Comparison of ENCODE assay signal across 15 mouse cellular contexts in the genomic region with DNA sequence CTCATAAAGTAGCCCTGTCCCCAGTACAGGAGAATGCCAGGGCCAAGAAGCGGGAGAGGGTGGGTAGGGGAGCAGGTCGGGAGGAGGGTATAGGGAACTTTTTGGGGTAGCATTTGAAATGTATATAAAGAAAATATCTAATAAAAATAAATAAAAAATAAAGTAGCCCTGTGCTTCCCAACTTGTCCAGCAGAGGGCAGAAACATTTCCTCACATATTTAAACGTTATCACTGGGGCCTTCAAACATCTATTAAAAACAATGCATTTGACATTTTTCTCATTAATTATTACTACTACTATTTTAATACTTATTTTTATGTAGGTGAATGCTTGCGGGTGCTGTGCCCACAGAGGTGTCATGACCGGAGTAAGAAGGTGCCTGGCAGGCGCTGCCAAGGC. TPM values are rescaled to one million over a fixed set of nuclear protein-coding genes. Genes with fewer than 3 reads are reported as not detected.
DNase-seq lines count a peak whose midpoint lies in the region; ATAC-seq and TF ChIP-seq lines count a peak whose summit lies in the region.
"Had no signal": no experiment of that assay in that cellular context is flagged by ENCODE, and none has a peak within 500 bp of the region (broad histone marks: within the 10 kb centered on the region; RNA-seq: fewer than 3 reads in every experiment).

No protein-coding gene starts in this region.

- no peak overlapping the region for H3K4me2 ChIP-seq in kidney, embryonic 16.5 days (replicated peaks; ENCODE audit: low read depth, low read length)
- no peak overlapping the region for H3K4me2 ChIP-seq in midbrain, embryonic 14.5 days (ENCODE audit: low read length)
- H3K4me2 ChIP-seq: forebrain, embryonic 13.5 days; liver, embryonic 13.5 days; midbrain, embryonic 12.5 days had no signal

- no peaks in the 10 kb centered on the region for H3K9me3 ChIP-seq in kidney, embryonic 16.5 days (ENCODE audit: low read length)
- no peaks in the 10 kb centered on the region for H3K9me3 ChIP-seq in midbrain, embryonic 14.5 days (ENCODE audit: control insufficient read depth, low read length)
- no peaks in the 10 kb centered on the region for H3K9me3 ChIP-seq in midbrain, embryonic 10.5 days (replicated peaks)
- H3K9me3 ChIP-seq: forebrain, embryonic 13.5 days; liver, embryonic 13.5 days; midbrain, embryonic 12.5 days had no signal

- no peak for ATAC-seq in kidney, embryonic 16.5 days (ENCODE audit: low FRiP score, low TSS enrichment)
- no peak for ATAC-seq in midbrain, embryonic 14.5 days (ENCODE audit: low FRiP score, low TSS enrichment)

- no peaks in the 10 kb centered on the region for H3K27me3 ChIP-seq in kidney, embryonic 16.5 days (ENCODE audit: insufficient read depth, low read length)
- H3K27me3 ChIP-seq in midbrain, embryonic 14.5 days (ENCODE audit: control insufficient read depth, insufficient read depth, low read length): no peaks in the 10 kb centered on the region; the same call in 1 of the 2 replicates
- H3K27me3 ChIP-seq in midbrain, embryonic 10.5 days (ENCODE audit: low read depth, poor library complexity, severe bottlenecking): peaks cover 5% of the 10 kb centered on the region; the same call in 1 of the 2 replicates
- no peaks in the 10 kb centered on the region for H3K27me3 ChIP-seq in thymus, adult 2 months (ENCODE audit: control insufficient read depth, insufficient read depth, low read length)

- TF ChIP-seq POLR2A in thymus, adult 2 months (IDR thresholded peaks at IDR 0.05; ENCODE audit: control insufficient read depth, extremely low read depth, insufficient read depth, low read length, poor library complexity): no peak

- H3K4me1 ChIP-seq in kidney, embryonic 16.5 days (ENCODE audit: insufficient read depth, low read length): peaks cover 12% of the 10 kb centered on the region
- peaks cover 13% of the 10 kb centered on the region; the same call in 1 of the 2 replicates for H3K4me1 ChIP-seq in midbrain, embryonic 14.5 days (ENCODE audit: control insufficient read depth, insufficient read depth, low read length)
- peaks cover 18% of the 10 kb centered on the region for H3K4me1 ChIP-seq in midbrain, embryonic 10.5 days
- peaks cover 7% of the 10 kb centered on the region; the same call in 1 of the 2 replicates for H3K4me1 ChIP-seq in thymus, adult 2 months (replicated peaks; ENCODE audit: control insufficient read depth, insufficient read depth, low read length)

- 52% methylated on average over 6 of the region's 6 CpGs for WGBS in kidney, embryonic 16.5 days
- WGBS in midbrain, embryonic 14.5 days: 54% methylated on average over 6 of the region's 6 CpGs
- 57% methylated on average over 6 of the region's 6 CpGs for WGBS in midbrain, embryonic 10.5 days
- whole genome bisulfite sequencing in thymus, adult 2 months: 60% methylated on average over 6 of the region's 6 CpGs

- no peak overlapping the region for H3K9ac ChIP-seq in kidney, embryonic 16.5 days (replicated peaks; ENCODE audit: low read length)
- H3K9ac ChIP-seq in midbrain, embryonic 14.5 days (replicated peaks; ENCODE audit: low read length): no peak overlapping the region
- H3K9ac ChIP-seq: forebrain, embryonic 13.5 days; liver, embryonic 13.5 days; midbrain, embryonic 12.5 days had no signal

- no peak overlapping the region for H3K4me3 ChIP-seq in kidney, embryonic 16.5 days (ENCODE audit: low read length)
- H3K4me3 ChIP-seq in midbrain, embryonic 14.5 days (replicated peaks; ENCODE audit: low read depth, low read length): no peak overlapping the region
- H3K4me3 ChIP-seq in midbrain, embryonic 10.5 days: no peak overlapping the region
- no peak overlapping the region for H3K4me3 ChIP-seq in thymus, adult 2 months (ENCODE audit: control insufficient read depth, insufficient read depth, low read length)
- H3K4me3 ChIP-seq: forebrain, embryonic 13.5 days; midbrain, embryonic 12.5 days had no signal

- TF ChIP-seq CTCF in thymus, adult 2 months (IDR thresholded peaks at IDR 0.05; ENCODE audit: borderline replicate concordance, control insufficient read depth, extremely low read depth, insufficient read depth, low read length, poor library complexity): no peak

- H3K36me3 ChIP-seq in kidney, embryonic 16.5 days (ENCODE audit: insufficient read depth, low read length): peaks cover 6% of the 10 kb centered on the region; the same call in 1 of the 2 replicates
- peaks cover 16% of the 10 kb centered on the region for H3K36me3 ChIP-seq in midbrain, embryonic 14.5 days (ENCODE audit: control insufficient read depth, insufficient read depth, low read length)
- peaks cover 17% of the 10 kb centered on the region for H3K36me3 ChIP-seq in midbrain, embryonic 10.5 days
- no peaks in the 10 kb centered on the region for H3K36me3 ChIP-seq in thymus, adult 2 months (ENCODE audit: control insufficient read depth, insufficient read depth, low read length)

- peak; percentile 54 for DNase-seq in cerebellum, adult 9-10 months
- no peak for DNase-seq in cerebellum, postnatal 4 days (ENCODE audit: low spot score in 2 of 2)
- DNase-seq in kidney, adult 18-20 months: peak; percentile 19
- DNase-seq in midbrain, embryonic 14.5 days: peak; percentile 53
- DNase-seq in midbrain, embryonic 10.5 days (ENCODE audit: low spot score): no peak
- no peak for DNase-seq in right cerebral cortex, postnatal 10 days (ENCODE audit: low spot score in 2 of 2)
- no peak for DNase-seq in thymus, adult 2 months
- DNase-seq: liver, embryonic 13.5 days; thymus, adult 18-20 months had no signal

- no peak overlapping the region for H3K27ac ChIP-seq in kidney, embryonic 16.5 days (ENCODE audit: low read length)
- no peak overlapping the region for H3K27ac ChIP-seq in midbrain, embryonic 14.5 days (replicated peaks; ENCODE audit: low read depth, low read length)
- no peak overlapping the region for H3K27ac ChIP-seq in midbrain, embryonic 10.5 days (replicated peaks)
- no peak overlapping the region for H3K27ac ChIP-seq in thymus, adult 2 months (ENCODE audit: control insufficient read depth, insufficient read depth, low read length)
- H3K27ac ChIP-seq: forebrain, embryonic 13.5 days; liver, embryonic 13.5 days; midbrain, embryonic 12.5 days had no signal

RNA-seq across cellular contexts. Expression of a gene that starts 1.9 kb away (rescaled TPM):
- polyA plus RNA-seq in kidney, embryonic 16.5 days (2015; fragmentation: Nextera tagmentation; extraction: Ambion mirVana): 40.1 and 40.5 TPM in 2 replicates
- polyA plus RNA-seq in midbrain, embryonic 14.5 days (2014; fragmentation: Nextera tagmentation; extraction: Ambion mirVana): 21.9 and 30.9 TPM in 2 replicates
- 45.2 and 46.0 TPM in 2 replicates for polyA plus RNA-seq in midbrain, embryonic 10.5 days (2016; fragmentation: Nextera tagmentation; extraction: Ambion mirVana)
- polyA plus RNA-seq in thymus, adult 2 months (2012; rRNA removed): 65.6 and 74.4 TPM in 2 replicates

RNA-seq across cellular contexts. Expression of a gene that starts 14.7 kb away (rescaled TPM):
- polyA plus RNA-seq in kidney, embryonic 16.5 days (2015; fragmentation: Nextera tagmentation; extraction: Ambion mirVana): not detected in 2 replicates
- not detected in 2 replicates for polyA plus RNA-seq in midbrain, embryonic 14.5 days (2014; fragmentation: Nextera tagmentation; extraction: Ambion mirVana)
- not detected in 2 replicates for polyA plus RNA-seq in midbrain, embryonic 10.5 days (2016; fragmentation: Nextera tagmentation; extraction: Ambion mirVana)
- polyA plus RNA-seq in thymus, adult 2 months (2012; rRNA removed): not detected in 2 replicates
- polyA plus RNA-seq: cortical plate, adult 2 months; forebrain, embryonic 13.5 days; intestine, embryonic 14.5 days; liver, embryonic 13.5 days; midbrain, embryonic 12.5 days; small intestine, adult 2 months had no signal

RNA-seq across cellular contexts. Expression of a gene that starts 18.0 kb away (rescaled TPM):
- polyA plus RNA-seq in kidney, embryonic 16.5 days (2015; fragmentation: Nextera tagmentation; extraction: Ambion mirVana): 0.23 and 0.50 TPM in 2 replicates
- polyA plus RNA-seq in midbrain, embryonic 14.5 days (2014; fragmentation: Nextera tagmentation; extraction: Ambion mirVana): 0.38 TPM in 1 of 2 replicates, not detected in the other
- 0.11 TPM in 1 of 2 replicates, not detected in the other for polyA plus RNA-seq in midbrain, embryonic 10.5 days (2016; fragmentation: Nextera tagmentation; extraction: Ambion mirVana)
- 0.10 TPM in 1 of 2 replicates, not detected in the other for polyA plus RNA-seq in thymus, adult 2 months (2012; rRNA removed)
- polyA plus RNA-seq: forebrain, embryonic 13.5 days; liver, embryonic 13.5 days; midbrain, embryonic 12.5 days; small intestine, adult 2 months had no signal

RNA-seq across cellular contexts. Expression of a gene that starts 26.5 kb away (rescaled TPM):
- 11.4 and 13.6 TPM in 2 replicates for polyA plus RNA-seq in kidney, embryonic 16.5 days (2015; fragmentation: Nextera tagmentation; extraction: Ambion mirVana)
- 14.4 and 15.2 TPM in 2 replicates for polyA plus RNA-seq in midbrain, embryonic 14.5 days (2014; fragmentation: Nextera tagmentation; extraction: Ambion mirVana)
- polyA plus RNA-seq in midbrain, embryonic 10.5 days (2016; fragmentation: Nextera tagmentation; extraction: Ambion mirVana): 17.4 and 17.7 TPM in 2 replicates
- polyA plus RNA-seq in thymus, adult 2 months (2012; rRNA removed): 50.3 and 78.1 TPM in 2 replicates

Comparison
In these comparisons a context has a peak if more than half of its experiments do, and no peak if none do; other contexts are left out.
1. DNase-seq: peak in cerebellum, adult 9-10 months (single experiment), kidney, adult 18-20 months (single experiment) and midbrain, embryonic 14.5 days (single experiment); none in cerebellum, postnatal 4 days (0 of 2), midbrain, embryonic 10.5 days (single experiment), right cerebral cortex, postnatal 10 days (0 of 2) and thymus, adult 2 months (single experiment).